Mouse (Mus musculus): Measurements from ENCODE around the gene Eddm3b. TPM values are rescaled to one million over a fixed set of nuclear protein-coding genes. Genes with fewer than 3 reads are reported as not detected.

Gene Eddm3b
- polyA plus RNA-seq, 1 experiment from 2014 or later = not detected

GRCm38 (mm10) chr14:51106449-51106967 lies 7.7 kb upstream of the Eddm3b start:
- Histone ChIP-seq H3K4me2 (replicated peaks) (no peak overlapping the region), H3K4me1 (replicated peaks; ENCODE audit: control insufficient read depth, insufficient read depth, low read length) (no peaks in the 10 kb centered on the region), H3K27ac (no peak overlapping the region), H3K9me3 (ENCODE audit: control insufficient read depth, low read length) (no peaks in the 10 kb centered on the region), H3K9ac (no peak overlapping the region), H3K4me3 (replicated peaks; ENCODE audit: low read length) (no peak overlapping the region), H3K27me3 (ENCODE audit: control insufficient read depth, insufficient read depth, low read length) (no peaks in the 10 kb centered on the region), H3K36me3 (replicated peaks; ENCODE audit: control insufficient read depth, insufficient read depth) (no peaks in the 10 kb centered on the region)
- no peak for ATAC-seq (ENCODE audit: low FRiP score)
- DNase-seq (ENCODE audit: low spot score) = no peak

GRCm38 (mm10) chr14:51111966-51112365 lies 2.3 kb upstream of the Eddm3b start:
- H3K36me3 ChIP-seq (replicated peaks; ENCODE audit: control insufficient read depth, insufficient read depth) = no peaks in the 10 kb centered on the region
- no peak for ATAC-seq (ENCODE audit: low FRiP score)
- WGBS = 70% methylated on average over 3 of the region's 3 CpGs
- DNase-seq (ENCODE audit: low spot score) = no peak
- no peaks in the 10 kb centered on the region for H3K9me3 ChIP-seq (ENCODE audit: control insufficient read depth, low read length)
- H3K9ac ChIP-seq = no peak overlapping the region
- no peak overlapping the region for H3K4me3 ChIP-seq (replicated peaks; ENCODE audit: low read length)
- H3K4me1 ChIP-seq (replicated peaks; ENCODE audit: control insufficient read depth, insufficient read depth, low read length) = no peaks in the 10 kb centered on the region
- H3K27ac ChIP-seq = no peak overlapping the region
- no peak overlapping the region for H3K4me2 ChIP-seq (replicated peaks)
- H3K27me3 ChIP-seq (ENCODE audit: control insufficient read depth, insufficient read depth, low read length) = no peaks in the 10 kb centered on the region

- H3K9ac ChIP-seq = no peak overlapping the region
- no peaks in the 10 kb centered on the region for H3K4me1 ChIP-seq (replicated peaks; ENCODE audit: control insufficient read depth, insufficient read depth, low read length)
- H3K27me3 ChIP-seq (ENCODE audit: control insufficient read depth, insufficient read depth, low read length) = no peaks in the 10 kb centered on the region
- ATAC-seq (ENCODE audit: low FRiP score) (no peak), DNase-seq (ENCODE audit: low spot score) (no peak)
- no peak overlapping the region for H3K4me3 ChIP-seq (replicated peaks; ENCODE audit: low read length)
- H3K36me3 ChIP-seq (replicated peaks; ENCODE audit: control insufficient read depth, insufficient read depth) = no peaks in the 10 kb centered on the region
- H3K9me3 ChIP-seq (ENCODE audit: control insufficient read depth, low read length) = no peaks in the 10 kb centered on the region
- WGBS = 29% methylated on average over 9 of the region's 9 CpGs
- H3K27ac ChIP-seq = no peak overlapping the region
- peak overlapping the region; percentile 12; the same call in 1 of the 2 replicates for H3K4me2 ChIP-seq (replicated peaks)
Measured at GRCm38 (mm10) chr14:51113476-51113875, 750 bp upstream of the Eddm3b start.

- 0 out of 2 replicates have a peak, but pooled peaks cover 5% of the 10 kb centered on the region for H3K9me3 ChIP-seq (ENCODE audit: control insufficient read depth, low read length)
- DNase-seq (ENCODE audit: low spot score) (no peak), ATAC-seq (ENCODE audit: low FRiP score) (no peak)
- H3K4me1 ChIP-seq (replicated peaks; ENCODE audit: control insufficient read depth, insufficient read depth, low read length) = no peaks in the 10 kb centered on the region
- H3K36me3 ChIP-seq (replicated peaks; ENCODE audit: control insufficient read depth, insufficient read depth) = no peaks in the 10 kb centered on the region
- H3K9ac ChIP-seq = no peak overlapping the region
- H3K27ac ChIP-seq = no peak overlapping the region
- no peak overlapping the region for H3K4me2 ChIP-seq (replicated peaks)
- no peak overlapping the region for H3K4me3 ChIP-seq (replicated peaks; ENCODE audit: low read length)
- no peaks in the 10 kb centered on the region for H3K27me3 ChIP-seq (ENCODE audit: control insufficient read depth, insufficient read depth, low read length)
- 88% methylated on average over 6 of the region's 6 CpGs for WGBS
Measured at GRCm38 (mm10) chr14:51125684-51126083, 11.5 kb downstream of the Eddm3b start.

GRCm38 (mm10) chr14:51127648-51128258 lies 13.5 kb downstream of the Eddm3b start:
- Histone ChIP-seq H3K9me3 (ENCODE audit: control insufficient read depth, low read length) (0 out of 2 replicates have a peak, but pooled peaks cover 5% of the 10 kb centered on the region), H3K9ac (no peak overlapping the region), H3K27ac (no peak overlapping the region), H3K4me1 (replicated peaks; ENCODE audit: control insufficient read depth, insufficient read depth, low read length) (no peaks in the 10 kb centered on the region), H3K4me2 (replicated peaks) (no peak overlapping the region), H3K36me3 (replicated peaks; ENCODE audit: control insufficient read depth, insufficient read depth) (no peaks in the 10 kb centered on the region), H3K4me3 (replicated peaks; ENCODE audit: low read length) (no peak overlapping the region), H3K27me3 (ENCODE audit: control insufficient read depth, insufficient read depth, low read length) (no peaks in the 10 kb centered on the region)
- 88% methylated on average over 2 of the region's 2 CpGs for WGBS
- ATAC-seq (ENCODE audit: low FRiP score) (0 out of 2 replicates have a peak, but pooled peaks have one; percentile 21), DNase-seq (ENCODE audit: low spot score) (no peak)

GRCm38 (mm10) chr14:51128775-51129623 lies 14.8 kb downstream of the Eddm3b start:
- ATAC-seq (ENCODE audit: low FRiP score) = no peak

GRCm38 (mm10) chr14:51129624-51129975 lies 15.4 kb downstream of the Eddm3b start:
- Histone ChIP-seq H3K9me3 (ENCODE audit: control insufficient read depth, low read length) (0 out of 2 replicates have a peak, but pooled peaks cover 5% of the 10 kb centered on the region), H3K36me3 (replicated peaks; ENCODE audit: control insufficient read depth, insufficient read depth) (no peaks in the 10 kb centered on the region), H3K9ac (no peak overlapping the region), H3K27ac (no peak overlapping the region), H3K4me3 (replicated peaks; ENCODE audit: low read length) (no peak overlapping the region), H3K4me2 (replicated peaks) (no peak overlapping the region), H3K27me3 (ENCODE audit: control insufficient read depth, insufficient read depth, low read length) (no peaks in the 10 kb centered on the region), H3K4me1 (replicated peaks; ENCODE audit: control insufficient read depth, insufficient read depth, low read length) (no peaks in the 10 kb centered on the region)
- DNase-seq (ENCODE audit: low spot score) (no peak), ATAC-seq (ENCODE audit: low FRiP score) (no peak)
- 82% methylated on average over 4 of the region's 4 CpGs for WGBS

More at GRCm38 (mm10) chr14:51128775-51129623, 14.8 kb downstream of the Eddm3b start:
- no peak for DNase-seq (ENCODE audit: low spot score)
- 87% methylated on average over 9 of the region's 9 CpGs for WGBS
- H3K9me3 ChIP-seq (ENCODE audit: control insufficient read depth, low read length) = 0 out of 2 replicates have a peak, but pooled peaks cover 5% of the 10 kb centered on the region
- H3K4me2 ChIP-seq (replicated peaks) = no peak overlapping the region
- no peaks in the 10 kb centered on the region for H3K4me1 ChIP-seq (replicated peaks; ENCODE audit: control insufficient read depth, insufficient read depth, low read length)
- no peak overlapping the region for H3K9ac ChIP-seq
- H3K4me3 ChIP-seq (replicated peaks; ENCODE audit: low read length) = no peak overlapping the region
- no peaks in the 10 kb centered on the region for H3K36me3 ChIP-seq (replicated peaks; ENCODE audit: control insufficient read depth, insufficient read depth)
- H3K27me3 ChIP-seq (ENCODE audit: control insufficient read depth, insufficient read depth, low read length) = no peaks in the 10 kb centered on the region
- H3K27ac ChIP-seq = no peak overlapping the region

- H3K27ac ChIP-seq = no peak overlapping the region
- H3K4me2 ChIP-seq (replicated peaks) = no peak overlapping the region
- no peaks in the 10 kb centered on the region for H3K27me3 ChIP-seq (ENCODE audit: control insufficient read depth, insufficient read depth, low read length)
- 92% methylated on average over 9 of the region's 9 CpGs for WGBS
- H3K36me3 ChIP-seq (replicated peaks; ENCODE audit: control insufficient read depth, insufficient read depth) = no peaks in the 10 kb centered on the region
- no peak overlapping the region for H3K4me3 ChIP-seq (replicated peaks; ENCODE audit: low read length)
- DNase-seq (ENCODE audit: low spot score) = no peak
- H3K4me1 ChIP-seq (replicated peaks; ENCODE audit: control insufficient read depth, insufficient read depth, low read length) = no peaks in the 10 kb centered on the region
- 0 out of 2 replicates have a peak, but pooled peaks cover 5% of the 10 kb centered on the region for H3K9me3 ChIP-seq (ENCODE audit: control insufficient read depth, low read length)
- ATAC-seq (ENCODE audit: low FRiP score) = no peak
- no peak overlapping the region for H3K9ac ChIP-seq
Measured at GRCm38 (mm10) chr14:51130315-51130940, 16.2 kb downstream of the Eddm3b start.
